Mouse (Mus musculus) brown adipose tissue, adult 24 weeks (tissue): ENCODE data around the gene Tmprss11c. TPM values are rescaled to one million over a fixed set of nuclear protein-coding genes. Genes with fewer than 3 reads are reported as not detected.
"Not testable (repeated sequence)": the region's sequence is repeated elsewhere in the genome, so short reads cannot be mapped to it uniquely, and the experiment has no call there.

Experiments used
- H3K27ac ChIP-seq: fragments of 200-500 bp; replicated peaks from 2 replicates; pipeline ENCODE4 v1.5.1; 2012; ENCODE audit warnings: low read depth, mild to moderate bottlenecking, low read length
- H3K4me1 ChIP-seq: fragments of 200-500 bp; 2 replicates; pipeline ENCODE4 v1.6.1; 2012; ENCODE audit warnings: low read length, mixed read lengths; ENCODE audit not compliant: control insufficient read depth, insufficient read depth, insufficient read length
- H3K4me3 ChIP-seq: fragments of 200-500 bp; 2 replicates; pipeline ENCODE4 v1.5.1; 2012; ENCODE audit warnings: low read depth, mild to moderate bottlenecking, low read length, moderate library complexity; ENCODE audit not compliant: insufficient read depth
- polyA plus RNA-seq: library from polyadenylated mRNA; stranded (reverse); fragments of >200 nt; gene quantifications from 2 replicates; pipeline ENCODE4 v1.2.4, GENCODE M21; 2012; ENCODE audit not compliant: missing spikeins, insufficient read depth, insufficient read length

The Tmprss11c gene
- polyA plus RNA-seq = not detected in 2 replicates

DNA sequence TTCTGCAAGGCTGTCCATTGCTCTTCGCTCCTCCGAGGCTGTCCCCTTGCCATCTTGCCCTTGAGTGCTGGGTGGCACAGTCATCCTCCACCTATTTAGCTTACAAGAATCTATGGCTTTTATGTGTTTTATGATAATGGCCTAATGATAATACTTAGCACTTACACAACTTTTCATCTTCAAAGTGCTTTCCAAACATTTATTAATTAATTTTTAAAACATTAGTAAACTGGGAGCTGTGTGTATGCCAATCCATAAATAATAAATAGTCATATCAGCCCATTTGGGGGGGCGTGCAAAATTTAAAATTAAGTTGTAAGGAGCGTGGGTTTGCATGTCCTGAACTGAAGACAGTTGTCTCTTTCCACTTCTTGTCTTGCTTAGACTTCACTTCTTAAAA lies at the start of gene Tmprss11c:
TSS of gene Tmprss11c (minus strand) at position 101 of the 400 bp plus-strand sequence.
- H3K4me1 ChIP-seq = no peaks in the 10 kb centered on the region
- no peak within 1 kb of the TSS for H3K27ac ChIP-seq
- no peak within 1 kb of the TSS for H3K4me3 ChIP-seq

DNA sequence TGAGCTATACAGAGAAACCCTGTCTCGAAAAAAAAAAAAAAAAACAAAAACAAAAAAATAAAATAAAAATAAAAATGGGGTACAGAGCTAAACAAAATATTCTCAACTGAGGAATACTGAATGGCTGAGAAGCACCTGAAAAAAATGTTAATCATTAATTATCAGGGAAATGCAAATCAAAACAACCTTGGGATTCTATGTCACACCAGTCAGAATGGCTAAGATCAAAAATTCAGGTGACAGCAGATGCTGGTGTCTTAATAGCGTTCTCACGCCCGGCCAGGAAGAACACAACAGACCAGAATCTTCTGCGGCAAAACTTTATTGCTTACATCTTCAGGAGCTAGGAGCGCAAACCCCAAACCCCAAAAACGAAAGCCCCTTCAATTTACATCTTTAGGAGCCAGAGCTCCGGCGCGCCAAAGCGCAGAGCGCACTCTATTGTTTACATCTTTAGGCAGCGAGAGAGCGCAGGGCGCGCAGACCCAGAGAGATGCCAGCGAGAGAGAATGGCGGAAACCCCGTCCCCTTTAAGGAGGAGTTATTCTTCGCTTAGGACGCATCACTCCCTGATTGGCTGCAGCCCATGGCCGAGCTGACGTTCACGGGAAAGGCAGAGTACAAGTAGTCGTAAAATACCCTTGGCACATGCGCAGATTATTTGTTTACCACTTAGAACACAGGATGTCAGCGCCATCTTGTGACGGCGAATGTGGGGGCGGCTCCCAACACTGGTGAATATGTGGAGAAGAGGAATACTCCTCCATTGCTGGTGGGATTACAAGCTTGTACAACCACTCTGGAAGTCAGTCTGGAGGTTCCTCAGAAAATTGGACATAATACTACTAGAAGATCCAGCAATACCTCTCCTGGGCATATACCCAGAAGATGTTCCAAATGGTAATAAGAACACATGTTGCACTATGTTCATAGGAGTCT lies 29.2 kb upstream of the Tmprss11c start:
- H3K4me1 ChIP-seq, H3K27ac ChIP-seq: not testable (repeated sequence)
- 0 out of 2 replicates have a peak overlapping the region, but pooled peaks have one; percentile 22 for H3K4me3 ChIP-seq

DNA sequence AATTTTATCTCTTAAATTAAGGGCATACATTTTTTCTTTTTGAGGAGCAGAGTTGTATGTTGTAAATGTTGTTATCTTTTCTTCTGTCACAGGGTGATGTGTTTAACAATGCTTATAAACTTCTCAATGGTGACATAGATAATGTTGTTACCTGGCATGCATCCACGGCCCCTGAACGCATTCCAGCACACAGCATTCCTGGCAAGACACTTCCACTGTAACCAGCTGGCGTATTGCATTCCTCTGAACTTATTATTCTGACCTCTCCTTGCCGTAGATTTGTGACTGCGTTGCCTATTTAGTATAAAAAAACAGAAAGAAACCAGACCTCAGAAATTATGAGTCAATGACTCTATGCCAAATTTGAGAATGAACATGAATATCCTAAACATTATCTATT lies 17.0 kb upstream of the Tmprss11c start:
- Histone ChIP-seq H3K4me1 (no peaks in the 10 kb centered on the region), H3K27ac (no peak overlapping the region), H3K4me3 (no peak overlapping the region)

DNA sequence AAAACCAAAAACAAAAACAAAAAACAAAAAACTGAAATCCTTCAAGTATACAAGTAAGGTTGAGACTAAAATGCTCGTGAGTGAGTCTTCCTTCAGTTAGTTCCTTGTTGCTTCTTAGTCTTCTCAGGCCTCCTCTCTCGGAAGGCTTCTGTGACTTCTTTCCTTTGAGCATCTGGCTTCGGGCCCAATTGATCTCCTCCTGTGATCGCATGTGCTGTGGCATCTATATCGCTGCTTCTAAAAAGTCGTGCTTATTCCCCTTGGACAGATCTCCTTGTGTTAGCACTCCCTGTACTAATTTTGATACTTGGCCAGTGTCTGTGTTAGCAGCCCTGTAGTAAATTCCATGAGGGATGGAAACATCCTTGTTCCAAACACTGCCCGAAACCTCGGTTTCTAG lies 14.8 kb upstream of the Tmprss11c start:
- Histone ChIP-seq H3K27ac (no peak overlapping the region), H3K4me1 (no peaks in the 10 kb centered on the region), H3K4me3 (no peak overlapping the region)

DNA sequence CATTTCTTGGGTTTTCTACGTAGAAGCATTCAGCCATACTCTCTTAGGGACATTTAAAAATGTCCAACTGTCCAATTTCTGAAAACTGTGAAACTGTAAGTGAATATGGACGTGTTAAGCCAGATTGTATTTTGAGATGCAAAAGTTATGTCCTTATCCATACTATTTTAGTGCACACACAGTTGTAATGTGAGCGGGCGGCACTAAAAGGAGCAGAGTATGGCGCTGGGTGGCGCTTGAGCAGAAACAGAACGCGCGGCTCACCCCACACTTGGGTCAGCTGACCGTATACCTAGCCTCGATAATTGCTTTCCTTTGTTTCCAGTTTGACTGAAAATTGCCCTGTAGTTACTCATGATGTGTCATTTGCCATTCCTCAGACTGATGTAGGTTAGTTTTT lies 42.5 kb downstream of the Tmprss11c start:
- Histone ChIP-seq H3K27ac (no peak overlapping the region), H3K4me3 (no peak overlapping the region), H3K4me1 (no peaks in the 10 kb centered on the region)

DNA sequence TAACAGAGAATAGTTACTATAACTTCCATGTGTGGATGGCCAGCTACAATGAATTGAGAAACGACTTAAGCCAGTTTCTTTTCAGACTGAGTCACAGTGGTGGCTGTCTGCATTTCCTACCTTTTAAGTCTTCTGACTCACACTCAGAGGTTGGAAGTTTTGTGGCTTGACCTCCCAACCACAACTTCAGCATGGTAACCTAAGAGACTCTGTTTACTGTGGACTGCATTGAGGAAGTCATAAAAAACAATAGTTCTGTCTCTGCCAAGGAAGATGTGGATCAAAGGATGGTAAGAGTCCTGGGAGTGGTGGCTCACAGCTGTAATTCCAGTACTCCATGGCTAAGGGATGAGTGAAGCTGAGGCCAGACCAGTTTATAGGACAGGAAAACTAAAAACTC lies 44.2 kb downstream of the Tmprss11c start:
- Histone ChIP-seq H3K27ac (no peak overlapping the region), H3K4me1 (no peaks in the 10 kb centered on the region), H3K4me3 (no peak overlapping the region)

DNA sequence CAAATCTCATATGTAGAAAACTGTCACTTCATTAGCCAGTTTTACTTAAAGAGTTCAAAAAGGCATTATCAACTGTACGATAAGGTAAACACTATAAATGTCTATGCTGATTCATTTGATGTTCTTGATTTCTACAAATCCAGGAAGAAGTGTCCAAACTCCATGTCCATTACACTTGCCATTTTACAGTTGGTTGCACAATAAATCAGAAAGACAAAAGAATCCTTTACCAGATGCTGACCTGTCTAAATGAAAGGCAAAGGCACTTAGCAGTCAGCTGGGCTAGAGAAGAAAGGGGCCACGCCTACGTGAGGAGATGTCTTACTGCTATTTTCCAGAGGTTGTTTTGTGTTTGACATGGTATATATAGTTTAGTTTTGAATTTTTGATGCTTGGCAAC lies 44.8 kb downstream of the Tmprss11c start:
- no peaks in the 10 kb centered on the region for H3K4me1 ChIP-seq
- no peak overlapping the region for H3K4me3 ChIP-seq
- no peak overlapping the region for H3K27ac ChIP-seq

DNA sequence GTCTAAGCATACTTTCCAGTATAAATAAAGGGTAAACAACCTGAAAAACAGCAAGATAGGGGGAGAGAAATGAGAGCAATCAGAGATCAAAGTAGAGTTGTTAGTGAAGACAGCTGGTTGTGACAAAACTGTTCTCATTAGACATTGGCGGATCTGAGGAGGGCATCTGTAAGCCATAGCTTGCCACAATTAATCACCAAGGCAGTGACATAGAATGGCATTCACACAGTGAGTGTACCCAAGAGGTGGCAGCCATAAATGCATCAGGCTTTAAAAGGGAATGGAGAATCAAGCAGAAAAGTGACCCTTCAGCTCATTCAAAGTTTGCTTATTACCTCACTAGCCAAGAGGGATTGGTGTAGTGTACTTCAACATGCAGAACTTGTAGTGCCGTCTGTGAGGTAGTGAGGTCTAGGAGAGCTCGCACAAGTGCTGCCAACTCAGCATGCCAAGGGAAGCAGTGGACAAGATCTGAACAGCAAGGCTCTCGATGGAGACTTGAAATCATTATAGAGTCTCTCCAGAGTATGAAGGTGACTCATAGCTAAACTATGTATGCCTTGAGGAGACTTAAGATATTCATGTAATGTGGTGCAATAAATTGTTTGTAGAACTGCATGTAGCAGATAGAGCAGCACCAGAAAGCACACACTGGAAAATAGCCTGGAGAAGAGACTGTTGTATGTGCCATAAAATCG lies 61.8 kb downstream of the Tmprss11c start:
- H3K4me1 ChIP-seq = no peaks in the 10 kb centered on the region
- H3K4me3 ChIP-seq = no peak overlapping the region
- no peak overlapping the region for H3K27ac ChIP-seq

DNA sequence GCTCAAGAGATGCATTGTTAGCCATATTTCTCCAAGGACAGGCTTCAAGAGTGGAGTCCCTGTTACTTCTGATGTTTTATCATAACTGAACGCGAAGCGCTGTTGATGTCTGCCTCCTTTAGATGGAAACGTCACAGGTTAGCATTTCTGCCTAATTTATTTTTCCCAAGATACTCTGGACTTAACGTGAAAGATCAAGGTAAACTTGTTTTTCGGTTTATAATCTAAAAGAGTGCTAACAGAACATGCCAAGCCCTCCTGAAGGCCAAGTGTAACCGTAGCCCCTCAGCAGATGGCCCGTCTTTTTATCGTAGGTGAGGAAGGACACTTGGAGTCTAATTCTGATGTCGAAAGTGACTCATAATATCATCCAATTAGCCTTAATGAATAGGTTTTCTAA lies 91.3 kb downstream of the Tmprss11c start, which contains the start of gene Gnrhr:
TSS of gene Gnrhr (minus strand) at position 101 of the 400 bp plus-strand sequence.
- Histone ChIP-seq H3K27ac (no peak within 1 kb of the TSS), H3K4me1 (no peaks in the 10 kb centered on the region), H3K4me3 (no peak within 1 kb of the TSS)

DNA sequence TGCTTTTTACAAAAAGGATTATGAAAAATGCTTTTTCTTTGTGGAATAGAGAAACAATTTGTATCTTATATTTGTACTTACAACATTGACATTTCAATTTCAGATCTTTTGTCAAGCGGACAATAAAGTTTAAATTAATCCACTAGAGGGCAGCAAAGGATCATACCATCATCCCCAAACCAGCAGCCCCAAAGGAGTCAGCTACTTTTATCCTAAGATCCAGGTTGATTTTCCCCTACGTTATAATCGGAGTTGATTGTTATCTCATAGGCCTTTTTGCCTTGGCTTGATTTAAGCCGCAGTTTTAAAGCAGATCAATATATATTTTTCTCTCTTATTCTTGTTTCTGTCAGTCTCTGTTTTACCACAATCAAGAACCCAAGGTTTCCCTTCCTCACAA lies 97.8 kb downstream of the Tmprss11c start:
- no peak overlapping the region for H3K4me3 ChIP-seq
- H3K4me1 ChIP-seq = no peaks in the 10 kb centered on the region
- H3K27ac ChIP-seq = no peak overlapping the region

DNA sequence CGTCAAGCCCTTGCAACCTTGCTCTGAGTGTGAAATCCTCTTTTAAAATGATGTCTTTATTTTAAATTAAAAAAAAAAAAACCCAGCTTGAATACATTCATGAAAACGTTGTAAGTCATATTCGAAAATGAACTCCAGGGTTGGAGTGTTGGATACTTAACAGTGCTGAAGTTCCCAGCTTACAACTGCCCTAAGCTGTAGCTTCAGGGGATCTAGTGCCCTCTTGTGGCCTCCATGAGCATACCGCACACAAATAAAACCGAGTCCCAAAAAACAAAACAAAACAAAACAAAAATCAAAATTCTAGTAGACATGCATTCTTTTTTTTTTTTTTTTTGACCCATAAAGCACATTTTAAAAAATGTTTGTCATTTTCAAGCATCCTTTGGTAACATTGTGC lies 98.3 kb downstream of the Tmprss11c start:
- no peak overlapping the region for H3K27ac ChIP-seq
- no peaks in the 10 kb centered on the region for H3K4me1 ChIP-seq
- H3K4me3 ChIP-seq = no peak overlapping the region

DNA sequence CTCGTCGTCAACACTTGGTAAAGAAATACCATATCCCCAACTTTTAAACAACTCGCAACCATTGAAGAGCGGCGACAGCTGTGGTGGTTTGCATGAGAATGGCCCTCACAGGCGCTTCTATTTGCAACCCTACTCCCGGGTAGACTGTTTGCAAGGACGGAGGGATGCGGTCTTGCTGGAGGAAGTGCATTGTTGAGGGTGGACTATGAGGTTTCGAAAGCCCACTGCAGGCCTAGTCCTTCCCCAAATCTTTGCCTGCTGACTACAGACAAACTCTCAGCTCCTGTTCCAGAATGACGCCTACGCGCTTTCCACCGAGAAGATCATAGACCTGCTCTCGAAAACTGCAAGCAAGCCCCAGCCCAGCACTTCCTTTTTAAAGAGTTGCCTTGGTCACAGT lies 98.8 kb downstream of the Tmprss11c start:
- H3K4me3 ChIP-seq = no peak overlapping the region
- H3K4me1 ChIP-seq = no peaks in the 10 kb centered on the region
- H3K27ac ChIP-seq = no peak overlapping the region

DNA sequence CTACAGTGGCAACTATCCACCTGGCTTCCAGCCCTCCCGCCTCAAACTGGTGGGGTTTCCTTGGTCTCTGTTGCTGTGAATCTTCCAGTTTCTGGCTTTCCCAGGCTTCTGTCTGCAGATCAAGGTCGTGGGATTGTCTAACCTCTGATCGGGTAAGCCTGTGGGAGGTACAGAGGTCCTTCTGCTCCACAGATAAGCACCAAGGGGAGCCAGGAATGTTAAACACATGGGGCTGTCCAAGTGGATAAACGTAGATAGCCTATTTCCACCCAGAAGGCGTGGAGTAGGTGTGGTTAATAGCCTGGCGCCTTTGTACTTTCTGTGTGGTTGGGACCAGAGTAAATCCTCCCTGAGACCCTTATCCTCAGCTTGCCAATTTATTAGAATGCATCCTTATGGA lies 101.7 kb downstream of the Tmprss11c start:
- H3K27ac ChIP-seq = no peak overlapping the region
- H3K4me1 ChIP-seq = no peaks in the 10 kb centered on the region
- H3K4me3 ChIP-seq = no peak overlapping the region
